Mouse (Mus musculus): ENCODE measurements around the gene Dph2.

DNA sequence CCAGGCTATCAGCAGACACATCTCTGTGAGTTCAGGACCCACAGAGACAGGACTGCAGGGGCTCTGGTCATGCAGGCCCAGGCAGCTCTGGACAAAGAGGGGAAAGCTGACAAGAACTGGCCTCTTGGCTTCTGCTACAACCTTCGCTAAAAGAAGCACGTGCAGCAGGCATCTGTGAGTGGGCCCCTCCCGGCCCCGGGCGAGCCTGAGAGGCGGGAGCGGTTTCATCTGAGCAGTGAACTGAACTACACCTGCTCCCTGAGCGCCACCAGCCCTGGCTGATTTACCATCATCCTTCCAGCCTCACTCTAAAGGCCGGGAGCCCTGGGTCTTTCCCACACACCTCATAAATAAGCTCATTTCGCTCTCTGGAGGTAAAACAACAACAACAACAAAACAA, 13.5 kb downstream of the Dph2 start:
- no peak for TF ChIP-seq CTCF (IDR thresholded peaks at IDR 0.05)
- TF ChIP-seq EP300 (IDR thresholded peaks at IDR 0.05) = no peak

All from lung, postnatal 0 days (tissue).